Mouse (Mus musculus): ENCODE results near the gene Gpr107. TPM values are rescaled to one million over a fixed set of nuclear protein-coding genes. Genes with fewer than 3 reads are reported as not detected.

Gpr107 gene
- total RNA-seq, 1 experiment from 2014 or later = 15.1 TPM

Other genes with a start within 250 kb of the Gpr107 start
- 0.15 TPM in 1 of 2 replicates, not detected in the other for gene Ptges, start 222.5 kb upstream of the Gpr107 start, total RNA-seq (2017)
- 30.4 and 31.7 TPM in 2 replicates for gene Tor1b, start 199.4 kb upstream of the Gpr107 start, total RNA-seq (2017)
- 43.6 and 52.2 TPM in 2 replicates for gene Tor1a, start 184.4 kb upstream of the Gpr107 start, total RNA-seq (2017)
- 69.7 and 74.5 TPM in 2 replicates for gene BC005624, start 170.1 kb upstream of the Gpr107 start, total RNA-seq (2017)
- 2.2 and 5.7 TPM in 2 replicates for gene Usp20, start 170.0 kb upstream of the Gpr107 start, total RNA-seq (2017)
- 43.4 and 54.3 TPM in 2 replicates for gene Fnbp1, start 10.3 kb upstream of the Gpr107 start, total RNA-seq (2017)
- 2.3 and 6.4 TPM in 2 replicates for gene Ncs1, start 93.5 kb downstream of the Gpr107 start, total RNA-seq (2017)
- gene Hmcn2, start 162.1 kb downstream of the Gpr107 start, total RNA-seq (2017) = not detected in 2 replicates